Mouse (Mus musculus) embryonic fibroblast, embryonic 13.5 days (primary cell): Measurements from ENCODE around the gene A230072I06Rik.

Experiments used
- CTCF ChIP-seq: IDR thresholded peaks from 2 replicates; pipeline ENCODE4 v1.5.1; 2011; ENCODE audit warnings: mild to moderate bottlenecking, control low read depth, low read length, moderate library complexity, borderline replicate concordance; ENCODE audit not compliant: insufficient read depth
- POLR2A ChIP-seq: IDR thresholded peaks from 2 replicates; pipeline ENCODE4 v1.6.1; 2011; ENCODE audit warnings: low read depth, mild to moderate bottlenecking, control low read depth, low read length, moderate library complexity

DNA sequence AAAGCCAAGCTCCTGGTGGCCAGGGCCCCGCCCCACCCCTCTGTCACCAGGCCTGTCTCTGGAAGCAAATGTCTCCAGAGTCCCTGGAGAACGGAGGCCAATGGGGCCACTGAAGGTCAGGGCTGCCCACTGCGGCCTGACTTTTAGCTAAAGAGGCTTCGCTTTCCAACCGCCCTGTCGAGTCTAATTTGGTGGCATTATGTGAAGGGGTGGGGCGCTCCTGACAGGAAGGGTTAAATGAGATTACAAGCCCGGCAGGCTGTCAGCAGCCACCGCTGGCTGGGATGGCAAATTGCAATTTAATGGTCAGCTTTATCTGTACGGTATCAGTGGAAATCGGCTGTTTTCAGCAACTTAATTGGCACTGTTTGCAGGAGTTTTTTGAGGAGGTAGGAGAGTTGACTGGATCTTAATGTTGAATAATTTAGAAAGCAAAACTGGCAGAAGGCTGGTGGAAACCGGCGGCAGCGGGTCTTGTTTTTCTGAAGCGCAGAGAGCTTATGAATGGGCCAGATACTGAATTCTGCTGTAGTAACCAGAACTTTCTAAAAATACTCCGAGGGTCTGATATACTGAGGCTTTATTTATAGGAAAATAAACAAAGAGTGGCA, 46.5 kb downstream of the A230072I06Rik start:
- TF ChIP-seq POLR2A (no peak), CTCF (no peak)
